Mouse (Mus musculus): ENCODE results near the gene Zbtb24. TPM values are rescaled to one million over a fixed set of nuclear protein-coding genes. Genes with fewer than 3 reads are reported as not detected.
"Not testable (repeated sequence)": the region's sequence is repeated elsewhere in the genome, so short reads cannot be mapped to it uniquely, and the experiment has no call there.

The Zbtb24 gene
- 22.0 and 22.7 TPM in 2 replicates for polyA plus RNA-seq (2015; fragmentation: Nextera tagmentation; extraction: Ambion mirVana)

DNA sequence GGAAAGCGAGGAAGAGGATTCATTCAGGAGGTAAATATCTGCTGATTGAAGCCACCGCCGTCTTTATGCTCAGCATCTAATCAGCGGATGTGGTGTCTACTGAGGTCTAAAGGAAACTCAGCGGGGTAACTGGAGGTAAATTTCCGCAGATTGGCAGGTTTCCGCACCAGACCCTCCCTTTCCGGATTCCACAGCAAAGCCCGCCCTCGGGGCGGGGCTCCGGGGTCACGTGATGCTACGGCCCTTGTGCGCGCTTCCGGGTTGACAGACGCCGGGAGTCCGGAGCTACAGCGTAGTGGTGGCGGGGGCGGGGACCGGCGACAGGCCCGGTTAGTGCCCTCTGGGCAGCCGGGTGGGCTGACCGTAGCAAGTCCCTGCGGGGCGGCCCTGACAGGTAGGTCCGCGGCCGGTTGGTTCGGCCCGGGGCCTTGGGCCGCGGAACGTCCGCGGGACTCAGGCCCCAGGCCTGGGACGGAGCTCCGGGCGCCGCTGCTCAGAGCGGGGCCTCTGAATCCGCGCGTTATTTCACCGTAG lies at the start of gene Zbtb24:
Gene Zbtb24 (plus strand): TSS at position 247 of the 534 bp plus-strand sequence.
- H3K9ac ChIP-seq (replicated peaks; ENCODE audit: low read depth, low read length), result peak within 1 kb of the TSS; percentile 81
- H3K4me1 ChIP-seq (replicated peaks; ENCODE audit: control insufficient read depth, insufficient read depth, low read length), result peaks cover 31% of the 10 kb centered on the region
- no peaks in the 10 kb centered on the region for H3K27me3 ChIP-seq (replicated peaks; ENCODE audit: control insufficient read depth, insufficient read depth, low read length)
- peak within 1 kb of the TSS; percentile 89 for H3K4me3 ChIP-seq (replicated peaks; ENCODE audit: low read length)
- peak within 1 kb of the TSS; percentile 76 for H3K4me2 ChIP-seq (ENCODE audit: low read length)
- H3K9me3 ChIP-seq (ENCODE audit: control insufficient read depth, low read length), result no peaks in the 10 kb centered on the region
- ATAC-seq, result peak; percentile 97
- H3K36me3 ChIP-seq (ENCODE audit: control insufficient read depth, insufficient read depth), result peaks cover 3% of the 10 kb centered on the region; the same call in 1 of the 2 replicates
- under 1% methylated on average over 49 of the region's 49 CpGs for WGBS
- peak within 1 kb of the TSS; percentile 76; the same call in 1 of the 2 replicates for H3K27ac ChIP-seq (ENCODE audit: low read length)

DNA sequence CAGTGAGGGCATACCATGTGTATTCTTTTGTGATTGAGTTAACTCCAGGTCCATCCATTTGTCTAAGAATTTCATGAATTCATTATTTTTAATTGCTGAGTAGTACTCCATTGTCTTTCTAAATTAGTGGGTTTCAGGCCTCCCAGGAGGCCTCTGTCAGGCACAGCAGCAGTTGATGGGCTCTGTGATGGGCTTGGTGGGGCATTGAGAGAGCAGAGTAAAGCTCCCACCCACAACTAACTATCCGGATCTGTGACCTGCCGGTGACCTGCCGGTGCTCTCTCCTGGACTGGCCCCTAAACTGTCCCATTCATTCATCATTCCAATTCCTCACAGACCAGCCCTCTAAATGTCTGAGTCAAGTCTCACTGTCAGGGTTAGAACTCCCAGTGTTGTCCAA lies 49.1 kb upstream of the Zbtb24 start:
- Histone ChIP-seq H3K4me2 (ENCODE audit: low read length) (no peak overlapping the region), H3K4me1 (replicated peaks; ENCODE audit: control insufficient read depth, insufficient read depth, low read length) (no peaks in the 10 kb centered on the region), H3K27ac (ENCODE audit: low read length) (no peak overlapping the region), H3K4me3 (replicated peaks; ENCODE audit: low read length) (no peak overlapping the region), H3K36me3 (ENCODE audit: control insufficient read depth, insufficient read depth) (no peaks in the 10 kb centered on the region), H3K9me3 (ENCODE audit: control insufficient read depth, low read length) (no peaks in the 10 kb centered on the region), H3K27me3 (replicated peaks; ENCODE audit: control insufficient read depth, insufficient read depth, low read length) (no peaks in the 10 kb centered on the region), H3K9ac (replicated peaks; ENCODE audit: low read depth, low read length) (no peak overlapping the region)
- no peak for ATAC-seq
- WGBS, result 85% methylated on average over 3 of the region's 3 CpGs

DNA sequence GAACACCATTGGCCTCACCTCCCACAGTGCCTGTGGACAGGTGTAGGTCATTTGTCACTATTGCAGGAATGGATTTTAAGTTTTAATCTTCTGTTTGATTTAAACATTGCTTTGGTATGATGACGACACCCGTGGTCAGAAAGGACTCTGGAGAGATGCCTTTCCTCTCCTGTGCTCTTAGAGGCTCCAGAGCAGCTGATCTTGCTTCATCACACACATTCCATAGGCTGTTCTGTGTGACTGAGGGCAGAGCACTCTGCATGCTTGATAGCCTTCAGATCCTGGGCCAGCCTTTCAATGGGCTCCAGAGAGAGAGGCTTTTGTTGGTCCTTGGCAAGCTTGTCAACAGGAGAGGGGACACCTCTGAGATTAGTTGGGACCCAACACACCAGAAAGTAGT lies 46.8 kb upstream of the Zbtb24 start:
- no peak for ATAC-seq
- Histone ChIP-seq H3K4me1 (replicated peaks; ENCODE audit: control insufficient read depth, insufficient read depth, low read length) (no peaks in the 10 kb centered on the region), H3K4me3 (replicated peaks; ENCODE audit: low read length) (no peak overlapping the region), H3K27ac (ENCODE audit: low read length) (no peak overlapping the region), H3K36me3 (ENCODE audit: control insufficient read depth, insufficient read depth) (no peaks in the 10 kb centered on the region), H3K27me3 (replicated peaks; ENCODE audit: control insufficient read depth, insufficient read depth, low read length) (no peaks in the 10 kb centered on the region), H3K4me2 (ENCODE audit: low read length) (no peak overlapping the region), H3K9ac (replicated peaks; ENCODE audit: low read depth, low read length) (no peak overlapping the region), H3K9me3 (ENCODE audit: control insufficient read depth, low read length) (no peaks in the 10 kb centered on the region)
- WGBS, result 72% methylated on average over 2 of the region's 2 CpGs

DNA sequence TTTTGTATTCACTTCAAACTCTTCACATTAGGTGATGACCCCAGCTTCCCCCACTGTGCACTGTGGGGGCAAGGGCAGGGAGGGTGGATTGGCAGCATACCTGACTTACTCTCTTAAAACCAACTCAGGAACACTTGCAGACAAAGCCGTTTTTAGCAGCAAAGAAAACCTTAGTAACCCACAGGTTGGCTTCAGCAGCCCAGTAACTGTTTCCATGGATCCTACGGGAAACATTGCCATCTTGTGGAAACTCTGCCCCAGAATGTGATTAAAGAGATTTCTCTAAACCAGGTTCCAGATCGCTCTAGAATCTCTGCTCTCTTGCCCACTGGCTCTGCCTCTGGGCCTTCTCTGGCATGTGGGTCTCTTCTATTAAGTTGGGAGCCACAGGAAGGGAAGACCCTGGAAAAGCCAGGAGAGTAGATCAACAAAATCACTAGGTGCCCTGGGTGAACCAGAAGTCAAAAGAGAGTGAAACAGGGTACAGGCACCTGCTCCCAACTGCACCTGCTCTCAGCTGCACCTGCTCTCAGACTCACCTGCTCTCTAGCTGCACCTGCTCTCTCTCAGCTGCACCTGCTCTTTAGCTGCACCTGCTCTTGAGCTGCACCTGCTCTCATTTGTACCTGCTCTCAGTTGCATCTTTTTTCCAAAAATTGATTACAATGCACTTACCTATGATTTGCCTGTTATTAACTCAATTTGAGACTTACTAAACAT lies 46.1 kb upstream of the Zbtb24 start:
- Histone ChIP-seq H3K27me3 (replicated peaks; ENCODE audit: control insufficient read depth, insufficient read depth, low read length) (no peaks in the 10 kb centered on the region), H3K27ac (ENCODE audit: low read length) (no peak overlapping the region), H3K4me1 (replicated peaks; ENCODE audit: control insufficient read depth, insufficient read depth, low read length) (no peaks in the 10 kb centered on the region), H3K4me2 (ENCODE audit: low read length) (no peak overlapping the region), H3K4me3 (replicated peaks; ENCODE audit: low read length) (no peak overlapping the region), H3K9ac (replicated peaks; ENCODE audit: low read depth, low read length) (no peak overlapping the region), H3K9me3 (ENCODE audit: control insufficient read depth, low read length) (no peaks in the 10 kb centered on the region), H3K36me3 (ENCODE audit: control insufficient read depth, insufficient read depth) (no peaks in the 10 kb centered on the region)
- 44% methylated on average over 3 of the region's 3 CpGs for WGBS
- ATAC-seq, result no peak

DNA sequence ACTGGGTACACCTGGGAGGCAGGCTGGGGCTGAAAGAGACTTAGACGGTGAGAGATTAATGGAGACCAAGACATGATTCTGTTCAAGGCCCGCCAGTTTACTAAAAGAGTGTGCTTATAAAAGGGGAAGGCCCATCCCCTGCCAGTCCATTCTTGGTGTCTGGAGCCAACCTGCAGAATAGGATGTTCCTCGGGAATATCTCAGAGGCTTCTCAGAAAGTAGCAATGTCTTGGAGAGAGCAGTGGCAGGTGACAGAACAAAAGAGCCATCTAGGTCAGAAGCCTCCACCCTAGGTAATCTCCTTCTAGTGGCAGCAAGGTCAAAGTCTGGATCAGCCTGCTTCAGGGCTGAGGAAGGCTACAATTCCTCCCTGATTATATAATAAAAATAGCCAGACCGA lies 40.0 kb upstream of the Zbtb24 start:
- not testable (repeated sequence) for H3K27me3 ChIP-seq (replicated peaks; ENCODE audit: control insufficient read depth, insufficient read depth, low read length); ATAC-seq; H3K4me2 ChIP-seq (ENCODE audit: low read length); H3K4me3 ChIP-seq (replicated peaks; ENCODE audit: low read length); H3K9ac ChIP-seq (replicated peaks; ENCODE audit: low read depth, low read length); H3K27ac ChIP-seq (ENCODE audit: low read length); H3K4me1 ChIP-seq (replicated peaks; ENCODE audit: control insufficient read depth, insufficient read depth, low read length); H3K36me3 ChIP-seq (ENCODE audit: control insufficient read depth, insufficient read depth); H3K9me3 ChIP-seq (ENCODE audit: control insufficient read depth, low read length)
- 93% methylated on average over 4 of the region's 4 CpGs for WGBS

DNA sequence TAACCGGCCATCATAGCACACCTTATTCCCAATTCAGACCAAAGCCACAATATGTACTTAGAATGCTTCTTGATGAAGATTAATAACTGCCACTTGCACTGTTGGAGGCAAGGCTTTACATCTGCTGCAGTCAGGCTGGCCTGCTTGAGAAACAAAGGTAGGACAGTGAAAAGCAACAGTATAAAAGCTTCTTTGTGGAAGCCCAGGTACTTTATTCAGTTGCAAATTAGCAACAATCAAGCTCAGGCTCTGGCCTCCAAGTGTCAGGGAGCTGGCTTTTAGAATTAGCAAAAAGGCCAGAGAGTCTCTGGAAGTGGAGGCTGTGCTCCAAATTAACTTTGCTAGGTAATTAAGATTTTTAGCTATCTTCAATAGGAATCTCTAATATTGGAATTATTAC lies 39.4 kb upstream of the Zbtb24 start:
- 92% methylated on average over 1 of the region's 1 CpGs for WGBS
- ATAC-seq; H3K9ac ChIP-seq (replicated peaks; ENCODE audit: low read depth, low read length); H3K9me3 ChIP-seq (ENCODE audit: control insufficient read depth, low read length); H3K4me2 ChIP-seq (ENCODE audit: low read length); H3K27me3 ChIP-seq (replicated peaks; ENCODE audit: control insufficient read depth, insufficient read depth, low read length); H3K27ac ChIP-seq (ENCODE audit: low read length); H3K36me3 ChIP-seq (ENCODE audit: control insufficient read depth, insufficient read depth); H3K4me3 ChIP-seq (replicated peaks; ENCODE audit: low read length); H3K4me1 ChIP-seq (replicated peaks; ENCODE audit: control insufficient read depth, insufficient read depth, low read length): not testable (repeated sequence)

DNA sequence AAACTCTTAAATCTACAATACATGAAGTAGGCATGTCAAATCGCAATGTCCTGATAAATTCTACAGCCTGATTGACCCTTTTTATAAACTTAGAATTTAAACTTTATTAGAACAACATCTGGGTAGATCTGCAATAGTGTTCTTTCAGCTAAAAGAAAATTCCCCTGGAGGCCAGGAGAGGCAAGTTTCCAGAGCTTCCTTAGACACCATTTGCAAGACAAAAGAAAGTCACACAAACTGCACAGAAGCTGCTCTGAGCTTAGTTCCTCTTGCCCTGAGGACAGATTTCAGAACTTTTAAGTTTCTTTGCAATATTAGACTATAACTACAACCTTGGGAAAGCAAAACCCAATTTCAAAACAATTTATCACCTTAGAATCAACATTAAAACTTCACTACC lies 36.7 kb upstream of the Zbtb24 start:
- not testable (repeated sequence) for H3K9ac ChIP-seq (replicated peaks; ENCODE audit: low read depth, low read length); H3K36me3 ChIP-seq (ENCODE audit: control insufficient read depth, insufficient read depth); H3K9me3 ChIP-seq (ENCODE audit: control insufficient read depth, low read length); H3K27me3 ChIP-seq (replicated peaks; ENCODE audit: control insufficient read depth, insufficient read depth, low read length); H3K27ac ChIP-seq (ENCODE audit: low read length); ATAC-seq; H3K4me1 ChIP-seq (replicated peaks; ENCODE audit: control insufficient read depth, insufficient read depth, low read length); H3K4me3 ChIP-seq (replicated peaks; ENCODE audit: low read length); H3K4me2 ChIP-seq (ENCODE audit: low read length)
- 87% methylated on average over 1 of the region's 1 CpGs for WGBS

DNA sequence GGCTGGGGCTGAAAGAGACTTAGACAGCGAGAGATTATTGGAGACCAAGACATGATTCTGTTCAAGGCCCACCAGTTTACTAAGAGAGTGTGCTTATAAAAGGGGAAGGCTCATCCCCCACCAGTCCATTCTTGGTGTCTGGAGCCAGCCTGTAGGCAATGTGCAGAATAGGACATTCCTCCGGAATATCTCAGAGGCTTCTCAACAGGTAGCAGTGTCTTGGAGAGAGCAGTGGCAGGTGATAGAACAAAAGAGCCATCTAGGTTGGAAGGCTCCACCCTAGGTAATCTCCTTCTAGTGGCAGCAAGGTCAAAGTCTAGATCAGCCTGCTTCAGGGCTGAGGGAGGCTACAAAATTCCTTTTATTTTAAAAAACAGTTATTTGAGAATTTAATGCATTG lies 34.8 kb upstream of the Zbtb24 start:
- H3K27ac ChIP-seq (ENCODE audit: low read length); H3K4me1 ChIP-seq (replicated peaks; ENCODE audit: control insufficient read depth, insufficient read depth, low read length); H3K9ac ChIP-seq (replicated peaks; ENCODE audit: low read depth, low read length); H3K4me2 ChIP-seq (ENCODE audit: low read length); H3K9me3 ChIP-seq (ENCODE audit: control insufficient read depth, low read length); H3K36me3 ChIP-seq (ENCODE audit: control insufficient read depth, insufficient read depth); H3K27me3 ChIP-seq (replicated peaks; ENCODE audit: control insufficient read depth, insufficient read depth, low read length); H3K4me3 ChIP-seq (replicated peaks; ENCODE audit: low read length); ATAC-seq: not testable (repeated sequence)
- 91% methylated on average over 2 of the region's 2 CpGs for WGBS

DNA sequence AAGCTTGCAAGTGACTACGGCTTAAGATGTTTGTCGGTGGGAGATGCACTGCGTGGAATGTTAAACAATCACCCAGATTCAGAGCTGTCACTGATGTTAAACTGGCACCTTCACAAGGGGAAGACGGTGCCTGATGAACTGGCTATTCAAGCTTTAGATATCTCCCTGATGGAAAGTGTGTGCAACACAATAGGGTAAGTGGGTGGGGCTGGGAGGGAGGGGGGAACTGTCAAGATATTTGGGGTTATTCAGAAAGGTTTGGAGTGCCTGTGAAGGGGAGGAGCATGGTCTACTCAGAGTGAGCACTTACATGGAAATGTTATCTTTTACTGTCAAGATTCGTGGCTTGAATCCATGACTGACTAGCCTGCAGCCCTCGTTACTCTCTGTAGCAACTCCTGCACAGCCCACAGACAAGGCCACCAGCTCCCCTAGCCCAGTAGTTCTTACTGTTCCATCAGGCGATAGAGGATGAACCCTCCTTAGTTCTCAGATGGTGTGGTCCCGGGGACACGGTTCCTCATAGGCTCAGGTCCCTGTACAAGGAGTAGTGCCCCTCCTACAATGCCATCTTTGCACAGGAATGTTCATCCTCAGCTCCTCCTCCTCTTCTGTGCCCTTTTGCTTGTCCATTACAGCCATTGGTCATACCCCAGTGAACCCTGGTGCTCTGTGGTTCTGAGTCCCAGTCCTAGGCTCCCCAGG lies 29.5 kb upstream of the Zbtb24 start:
- Histone ChIP-seq H3K9ac (replicated peaks; ENCODE audit: low read depth, low read length) (no peak overlapping the region), H3K27me3 (replicated peaks; ENCODE audit: control insufficient read depth, insufficient read depth, low read length) (no peaks in the 10 kb centered on the region), H3K36me3 (ENCODE audit: control insufficient read depth, insufficient read depth) (no peaks in the 10 kb centered on the region), H3K27ac (ENCODE audit: low read length) (no peak overlapping the region), H3K9me3 (ENCODE audit: control insufficient read depth, low read length) (peaks cover under 1% of the 10 kb centered on the region; the same call in 1 of the 2 replicates), H3K4me1 (replicated peaks; ENCODE audit: control insufficient read depth, insufficient read depth, low read length) (no peaks in the 10 kb centered on the region), H3K4me3 (replicated peaks; ENCODE audit: low read length) (no peak overlapping the region), H3K4me2 (ENCODE audit: low read length) (no peak overlapping the region)
- WGBS, result 80% methylated on average over 9 of the region's 9 CpGs
- no peak for ATAC-seq
